Mouse (Mus musculus): ENCODE measurements around the gene Nsl1. TPM values are rescaled to one million over a fixed set of nuclear protein-coding genes. Genes with fewer than 3 reads are reported as not detected.

Gene Nsl1
- total RNA-seq, 2 experiments from 2014 or later, result 9.9 to 23.1 TPM

DNA sequence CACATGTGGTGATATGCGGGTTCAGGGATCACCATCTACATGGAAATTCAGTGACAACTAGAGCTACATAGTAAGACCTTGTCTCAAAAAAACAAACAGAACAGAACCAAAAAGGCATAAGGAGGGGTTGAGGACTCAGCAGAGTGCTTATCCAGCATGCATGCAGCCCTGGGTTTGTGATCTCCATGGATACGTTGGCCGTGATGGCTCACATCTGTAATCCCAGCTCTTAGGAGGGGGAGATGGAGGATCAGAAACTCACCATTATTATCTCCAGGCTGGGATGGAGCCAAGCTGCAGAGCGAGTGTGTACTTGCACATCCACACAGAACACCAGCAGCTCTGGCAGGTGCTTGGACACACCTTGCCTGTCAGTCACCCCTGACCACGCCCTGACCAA lies 69.4 kb downstream of the Nsl1 start:
- no peak for ATAC-seq (replicated peaks; ENCODE audit: poor library complexity)

- ATAC-seq (replicated peaks; ENCODE audit: poor library complexity), result peak; percentile 85
These were observed 70.1 kb downstream of the Nsl1 start for GRCm38 (mm10) chr1:191132934-191133333.

DNA sequence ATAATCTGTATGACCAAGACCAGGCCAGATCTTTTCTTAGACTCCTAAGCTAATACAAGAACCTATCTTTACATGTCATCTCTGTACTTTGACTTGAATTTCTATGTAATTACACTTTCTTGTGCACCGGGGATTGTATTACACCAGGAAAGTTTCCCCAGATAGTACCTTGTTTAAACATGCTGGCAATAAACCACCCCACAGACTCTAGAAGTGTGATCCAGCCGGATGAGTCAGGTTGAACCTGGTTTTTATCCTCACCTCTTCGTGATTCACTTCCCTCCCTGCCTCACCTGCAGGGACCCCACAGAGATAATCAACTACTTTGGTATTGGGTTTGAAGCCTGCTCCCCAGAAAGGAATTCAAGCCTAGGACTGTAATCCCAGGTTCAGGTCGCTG lies 72.6 kb downstream of the Nsl1 start:
- ATAC-seq (replicated peaks; ENCODE audit: poor library complexity), result no peak

Other genes starting within 250 kb of the Nsl1 start
- gene Rps6kc1, start 151.2 kb upstream of the Nsl1 start, total RNA-seq (2015), result 6.9 and 7.2 TPM in 2 replicates
- 8.7 and 10.4 TPM in 2 replicates for gene Rps6kc1, start 151.2 kb upstream of the Nsl1 start, total RNA-seq (2017)
- 23.4 and 25.3 TPM in 2 replicates for gene Angel2, start 137.9 kb upstream of the Nsl1 start, total RNA-seq (2015)
- gene Angel2, start 137.9 kb upstream of the Nsl1 start, total RNA-seq (2017), result 22.9 and 35.8 TPM in 2 replicates
- 0.05 and 0.07 TPM in 2 replicates for gene Vash2, start 83.7 kb upstream of the Nsl1 start, total RNA-seq (2015)
- 0.07 and 0.08 TPM in 2 replicates for gene Vash2, start 83.7 kb upstream of the Nsl1 start, total RNA-seq (2017)
- 29.9 and 30.6 TPM in 2 replicates for gene Flvcr1, start 36.9 kb upstream of the Nsl1 start, total RNA-seq (2015)
- 21.7 and 24.9 TPM in 2 replicates for gene Flvcr1, start 36.9 kb upstream of the Nsl1 start, total RNA-seq (2017)
- not detected in 2 replicates for gene Spata45, start 26.4 kb upstream of the Nsl1 start, total RNA-seq (2015)
- gene Spata45, start 26.4 kb upstream of the Nsl1 start, total RNA-seq (2017), result not detected in 2 replicates
- 12.9 and 19.3 TPM in 2 replicates for gene Tatdn3, start 80 bp upstream of the Nsl1 start, total RNA-seq (2015)
- gene Tatdn3, start 80 bp upstream of the Nsl1 start, total RNA-seq (2017), result 18.0 and 19.5 TPM in 2 replicates
- gene Batf3, start 34.8 kb downstream of the Nsl1 start, total RNA-seq (2015), result 1.0 and 1.9 TPM in 2 replicates
- 1.3 TPM in 1 of 2 replicates, not detected in the other for gene Batf3, start 34.8 kb downstream of the Nsl1 start, total RNA-seq (2017)
- 0.12 TPM in 1 of 2 replicates, not detected in the other for gene Fam71a, start 101.8 kb downstream of the Nsl1 start, total RNA-seq (2015)
- not detected in 2 replicates for gene Fam71a, start 101.8 kb downstream of the Nsl1 start, total RNA-seq (2017)
- gene Atf3, start 155.0 kb downstream of the Nsl1 start, total RNA-seq (2015), result 2.2 and 8.0 TPM in 2 replicates
- 1.0 and 20.5 TPM in 2 replicates for gene Atf3, start 155.0 kb downstream of the Nsl1 start, total RNA-seq (2017)